Mouse (Mus musculus) neutrophil, adult 65 days (primary cell): ENCODE measurements around the gene Dnajc12. TPM values are rescaled to one million over a fixed set of nuclear protein-coding genes. Genes with fewer than 3 reads are reported as not detected.

Experiments used
- total RNA-seq: library from RNA; stranded (reverse); gene quantifications from 2 replicates; pipeline ENCODE4 v1.2.4, GENCODE M21; 2023

Dnajc12 gene
- 3.0 and 4.8 TPM in 2 replicates for total RNA-seq

DNA sequence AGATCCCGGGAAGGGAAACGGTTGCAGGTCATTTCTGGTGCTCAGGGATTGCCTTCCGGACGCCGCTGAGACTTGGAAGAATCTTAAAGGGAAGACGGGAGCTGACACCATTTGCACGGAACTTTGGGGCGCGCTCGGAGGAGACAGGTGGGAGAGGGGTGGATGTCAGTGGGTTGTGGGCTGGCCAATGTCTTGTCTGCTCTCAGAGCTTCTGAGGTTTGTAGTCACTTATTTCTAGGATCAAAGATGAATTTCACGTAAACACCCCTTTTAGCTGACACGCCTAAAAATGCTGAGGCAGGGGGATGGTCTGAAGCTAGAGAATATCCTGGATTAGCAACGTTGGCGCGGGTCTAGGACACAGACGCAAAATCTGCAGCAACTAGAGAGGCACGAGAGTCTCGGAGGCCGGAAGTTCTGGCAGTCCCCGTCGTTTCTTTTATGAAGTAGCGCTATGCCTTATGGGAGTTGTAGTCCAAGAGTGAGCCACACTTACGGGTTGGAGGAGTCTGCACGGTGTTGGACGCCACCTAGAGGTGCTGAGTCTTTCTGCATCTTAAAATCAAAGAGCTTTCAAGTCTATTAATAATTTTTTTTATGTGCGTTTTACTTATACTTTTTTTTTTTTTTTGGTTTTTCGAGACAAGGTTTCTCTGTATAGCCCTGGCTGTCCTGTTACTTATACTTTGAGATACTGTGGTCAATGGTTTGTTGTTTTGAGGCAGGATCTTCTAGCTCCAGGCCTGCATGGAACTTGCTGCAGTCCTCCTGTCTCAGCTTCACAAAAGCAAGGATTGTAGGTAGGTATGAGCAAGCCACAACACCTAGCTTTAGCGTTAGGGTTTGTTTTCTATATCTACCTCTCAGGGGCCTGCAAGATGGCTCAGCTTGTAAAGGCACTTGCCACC is at the start of gene Dnajc12:
Dnajc12 (plus strand) TSS at position 72 of the 908 bp plus-strand sequence.

GRCm38 (mm10) chr10:63381498-63382280 is 554 bp upstream of the Dnajc12 start, which contains the start of gene Sirt1:
Gene Sirt1, minus strand, starts transcription at chr10:63381704.

GRCm38 (mm10) chr10:63421739-63422735 is 39.8 kb downstream of the Dnajc12 start, which contains the start of gene Gm7075:
Gene Gm7075, minus strand, starts transcription at chr10:63421789.

DNA sequence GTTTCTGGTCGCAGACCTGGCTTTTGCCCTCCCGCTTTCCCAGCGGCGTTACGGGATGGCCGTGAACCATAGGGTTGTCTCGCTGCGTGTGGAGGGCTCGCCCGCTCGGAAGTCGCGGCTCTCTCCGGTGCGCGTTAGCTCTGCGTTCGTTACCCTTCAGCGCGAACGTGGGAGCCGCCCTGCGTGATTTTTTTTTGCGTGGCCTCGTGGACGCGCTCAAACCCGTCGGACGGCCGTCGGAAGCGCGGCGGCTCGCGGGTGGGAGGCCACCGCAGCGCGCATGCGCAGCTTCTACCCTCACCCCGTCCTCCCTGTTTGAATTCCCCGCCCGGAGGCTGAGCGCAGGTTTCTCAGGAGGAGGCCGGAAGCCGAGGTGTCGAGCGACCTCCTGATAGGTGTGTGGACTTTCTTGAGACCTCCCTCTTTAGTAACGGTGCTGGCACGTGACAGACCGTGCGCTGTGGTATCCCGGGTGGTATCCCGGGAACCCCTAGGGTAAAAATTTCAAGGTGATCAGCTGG is 47.6 kb downstream of the Dnajc12 start, which contains the start of gene Ctnna3:
Ctnna3 (plus strand) TSS at position 314 of the 521 bp plus-strand sequence.

Other genes with a start within 250 kb of the Dnajc12 start
- gene Mypn, start 178.5 kb upstream of the Dnajc12 start, total RNA-seq, result 0.09 TPM in 1 of 2 replicates, not detected in the other
- gene Herc4, start 138.6 kb upstream of the Dnajc12 start, total RNA-seq, result 255 and 373 TPM in 2 replicates
- gene Sirt1, start 739 bp upstream of the Dnajc12 start, total RNA-seq, result 26.3 and 30.1 TPM in 2 replicates
- gene Gm7075, start 39.3 kb downstream of the Dnajc12 start, total RNA-seq, result not detected in 2 replicates
- not detected in 2 replicates for gene Ctnna3, start 47.7 kb downstream of the Dnajc12 start, total RNA-seq